Mouse (Mus musculus): ENCODE data around the gene Tmem212.
A peak's percentile ranks its signal among the peaks of the same experiment; 100 is the strongest.

Gene Tmem212

DNA sequence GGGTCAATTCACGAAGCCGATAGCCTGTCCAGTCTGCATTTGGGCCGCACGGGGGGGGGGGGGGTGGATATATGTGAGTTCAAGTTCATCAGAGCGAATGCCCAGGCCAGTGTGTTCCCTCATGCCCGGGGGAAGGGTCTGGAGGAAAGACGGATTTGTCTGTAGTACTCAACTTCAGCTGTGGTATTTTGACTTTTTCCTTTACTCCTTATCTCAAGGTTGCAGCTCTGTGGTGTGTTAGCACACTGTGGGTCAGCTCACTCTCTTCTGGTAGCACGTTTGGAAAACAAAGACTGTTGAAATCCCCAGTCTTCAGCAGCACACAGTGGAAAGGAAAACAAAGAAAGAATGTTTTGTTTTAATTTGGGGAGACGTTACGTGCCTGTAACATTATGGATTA is 2.0 kb upstream of the Tmem212 start:
- no peak for DNase-seq

DNA sequence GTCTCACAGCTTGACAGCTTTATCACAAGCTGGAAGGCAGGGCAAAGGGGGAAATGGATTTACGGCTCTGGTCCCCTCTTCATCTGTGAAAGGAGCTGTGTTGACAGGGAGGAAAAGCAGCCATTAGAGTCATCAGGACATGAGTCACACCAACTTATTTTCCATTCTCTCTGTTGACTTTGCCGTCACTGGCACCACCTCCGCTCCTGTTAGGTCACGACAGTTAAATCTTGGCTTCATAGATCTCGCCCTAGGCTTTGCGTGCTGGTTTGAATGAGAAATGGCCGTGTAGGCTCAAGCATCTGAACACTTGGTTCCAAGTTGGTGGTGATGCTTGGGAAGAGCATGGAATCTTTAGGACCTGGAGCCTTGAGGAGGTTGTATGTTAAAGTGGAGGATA is 9.6 kb downstream of the Tmem212 start:
- DNase-seq = peak; percentile 25

- no peak for DNase-seq
Observed at GRCm38 (mm10) chr3:27885585-27885984, 10.6 kb downstream of the Tmem212 start.

- DNase-seq = peak; percentile 66
Observed at GRCm38 (mm10) chr3:27881897-27882835, 14.0 kb downstream of the Tmem212 start.

- no peak for DNase-seq
Observed at GRCm38 (mm10) chr3:27878854-27879610, 17.1 kb downstream of the Tmem212 start.

DNA sequence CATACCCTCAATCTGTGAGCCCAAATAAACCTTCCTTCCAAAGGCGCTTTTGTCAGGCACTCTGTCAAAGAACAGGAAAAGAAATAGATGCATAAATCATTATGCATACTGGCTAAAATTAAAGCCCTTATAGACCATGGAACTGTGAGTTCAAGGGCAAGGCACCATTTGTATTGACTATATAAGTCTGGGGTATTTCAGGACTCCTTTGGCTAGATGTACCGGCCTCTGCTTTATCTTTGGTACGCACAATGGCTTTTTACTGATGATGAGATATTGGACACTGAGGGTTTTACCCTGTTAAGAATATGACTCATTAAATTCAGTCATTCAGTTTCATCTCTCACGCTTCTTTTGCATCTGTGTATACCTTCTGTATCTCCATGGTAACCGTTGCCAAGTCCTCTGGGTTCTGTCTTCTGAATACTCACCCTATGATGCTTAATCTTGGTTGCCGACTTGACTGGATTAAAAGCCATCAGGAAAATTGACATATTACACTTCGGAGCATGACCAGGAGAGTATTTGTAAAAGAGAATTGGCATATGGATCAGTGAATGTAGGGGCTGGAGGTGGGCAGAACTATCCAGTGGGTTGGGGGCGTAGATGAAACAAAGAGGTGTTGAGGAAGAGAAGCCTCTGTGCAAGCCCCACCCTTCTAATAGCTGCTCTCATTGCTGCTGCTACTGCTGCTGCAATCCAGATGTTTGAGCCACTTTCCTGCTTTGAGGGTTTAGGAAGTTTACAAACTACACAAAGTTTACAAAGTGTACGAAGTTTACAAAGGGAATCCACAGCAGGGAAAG is 22.7 kb downstream of the Tmem212 start:
- no peak for DNase-seq

DNA sequence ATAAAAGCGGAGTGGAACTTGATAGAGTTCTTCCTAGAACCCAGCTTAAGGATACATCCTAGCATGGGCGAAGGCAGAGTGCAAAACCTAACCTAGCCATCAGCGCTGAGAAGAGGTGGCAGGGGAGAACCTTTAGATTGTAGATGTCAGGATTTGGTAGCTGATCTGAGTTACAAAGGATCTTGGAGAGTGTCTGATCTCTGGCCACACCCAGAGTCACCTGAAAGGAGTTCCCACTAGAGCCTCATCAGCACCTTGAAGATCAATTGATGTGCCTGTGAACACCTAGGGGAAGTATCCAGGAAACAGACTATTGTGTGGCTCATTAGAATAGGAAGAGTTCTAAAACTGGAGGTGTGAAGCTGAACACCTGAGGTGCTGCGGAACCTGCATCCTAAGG is 23.7 kb downstream of the Tmem212 start:
- no peak for DNase-seq

DNA sequence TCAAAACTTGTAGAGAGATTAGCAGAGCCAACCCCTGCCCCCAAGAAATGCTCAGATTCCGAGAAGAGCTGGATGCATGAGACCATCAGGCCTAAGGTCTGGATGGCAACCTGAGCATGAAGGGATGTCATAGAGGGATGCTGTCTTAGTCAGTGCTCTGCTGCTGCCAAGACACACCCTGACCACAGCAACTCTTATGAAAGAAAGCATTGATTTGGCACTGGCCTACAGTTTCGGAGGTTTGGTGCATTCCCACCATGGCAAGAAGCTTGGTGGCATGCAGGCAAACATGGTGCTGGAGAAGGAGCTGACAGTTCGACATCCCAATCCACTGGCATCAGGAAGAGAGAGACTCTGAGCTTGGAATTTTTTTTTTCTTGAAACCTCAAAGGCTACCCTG is 24.3 kb downstream of the Tmem212 start:
- DNase-seq = no peak

- peak; percentile 76 for DNase-seq
Observed at GRCm38 (mm10) chr3:27871371-27871770, 24.8 kb downstream of the Tmem212 start.

DNA sequence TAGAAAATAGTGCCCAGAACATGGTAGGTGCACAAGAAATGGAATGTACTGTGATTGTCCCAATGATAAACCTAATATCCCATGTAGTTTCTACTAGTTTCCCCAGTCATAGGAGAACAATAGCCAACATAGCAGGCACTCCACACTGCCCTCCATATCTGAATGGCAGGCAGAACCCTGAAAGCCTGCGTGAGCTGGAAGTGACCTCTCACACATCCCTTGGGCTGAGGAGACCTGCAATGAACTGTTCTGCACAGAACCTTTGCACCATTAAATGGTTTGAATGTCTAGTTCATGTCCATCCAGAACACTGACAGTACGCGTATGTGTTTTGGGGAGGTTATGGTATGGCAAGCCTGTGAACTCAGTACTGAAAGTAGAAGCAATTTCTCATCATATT is 27.5 kb downstream of the Tmem212 start:
- no peak for DNase-seq

DNA sequence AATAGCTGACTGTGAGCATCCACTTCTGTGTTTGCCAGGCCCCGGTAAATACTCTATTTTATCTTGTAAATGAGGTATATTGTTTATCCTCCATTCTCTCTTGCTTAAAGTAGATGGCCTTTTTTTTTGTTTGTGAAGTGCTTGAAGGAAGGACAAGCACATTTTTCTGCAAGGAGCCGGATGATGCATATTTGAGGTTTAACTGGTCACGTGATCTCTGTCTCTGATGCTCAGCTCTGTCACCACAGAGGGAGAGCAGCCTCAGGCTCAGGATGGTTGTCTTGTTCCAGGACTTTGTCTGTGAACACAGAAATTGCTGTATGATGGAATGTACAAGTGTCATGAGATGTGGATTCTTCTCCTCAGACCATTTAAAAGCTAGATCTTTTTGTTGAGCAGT is 28.4 kb downstream of the Tmem212 start:
- DNase-seq = no peak

GRCm38 (mm10) chr3:27862821-27863740 is 33.1 kb downstream of the Tmem212 start:
- peak; percentile 91 for DNase-seq

GRCm38 (mm10) chr3:27861601-27862000 is 34.6 kb downstream of the Tmem212 start:
- DNase-seq = peak; percentile 59

- no peak for DNase-seq
Observed at GRCm38 (mm10) chr3:27861086-27861485, 35.1 kb downstream of the Tmem212 start.

DNA sequence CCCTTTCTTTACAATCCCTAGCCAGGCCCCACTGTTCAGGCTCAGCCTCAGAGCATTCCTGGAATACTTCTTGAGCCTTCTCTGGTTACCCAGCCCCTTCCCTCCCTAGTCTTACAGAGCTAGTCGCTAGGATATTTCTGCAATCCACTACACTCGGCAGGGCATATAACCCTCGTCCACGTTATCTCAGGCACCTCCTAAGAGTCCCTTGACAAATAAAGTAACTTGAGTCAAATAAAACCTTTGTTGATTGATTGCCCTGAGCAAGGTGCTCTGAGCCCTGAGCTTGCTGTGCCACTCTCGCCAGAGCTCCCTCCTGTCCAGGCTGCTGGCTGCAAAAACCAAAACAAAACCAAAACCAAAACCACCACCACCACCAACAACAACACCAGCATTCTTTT is 37.0 kb downstream of the Tmem212 start:
- DNase-seq = peak; percentile 26

DNA sequence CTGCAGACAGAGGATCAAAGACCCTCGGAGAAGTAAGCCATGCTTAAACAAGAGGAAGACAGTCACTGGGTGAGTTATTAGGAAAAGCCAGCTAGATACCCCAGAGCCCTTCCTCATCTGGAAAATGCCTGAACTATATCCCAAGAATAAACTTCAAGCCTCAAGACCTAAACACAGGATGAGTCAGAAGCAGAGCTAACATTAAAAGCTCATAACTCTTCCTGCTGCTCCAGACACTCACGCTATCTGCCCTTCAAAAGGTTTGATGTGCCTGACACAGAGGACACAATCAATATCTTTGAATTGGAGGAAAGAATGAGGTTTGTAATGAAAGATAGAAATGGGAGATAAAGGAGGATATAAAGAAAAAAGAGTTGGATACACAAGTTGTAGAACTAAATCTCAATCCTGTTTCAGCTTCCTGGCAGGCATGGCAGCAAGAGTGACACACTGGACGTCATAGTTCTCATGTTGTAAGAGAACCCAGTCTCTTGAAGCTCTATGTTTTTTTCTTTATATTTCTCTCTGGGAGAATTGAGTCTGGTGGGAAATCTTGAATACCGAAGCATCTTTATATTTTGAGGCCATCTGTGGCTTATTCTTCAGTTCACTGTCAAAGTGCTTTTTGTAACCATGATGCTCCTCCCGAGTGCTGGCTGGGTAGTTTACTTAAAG is 37.6 kb downstream of the Tmem212 start:
- no peak for DNase-seq

GRCm38 (mm10) chr3:27856288-27856687 is 39.9 kb downstream of the Tmem212 start:
- no peak for DNase-seq

GRCm38 (mm10) chr3:27854431-27855180 is 41.6 kb downstream of the Tmem212 start:
- no peak for DNase-seq

- no peak for DNase-seq
Observed at GRCm38 (mm10) chr3:27843266-27843665, 52.9 kb downstream of the Tmem212 start.

GRCm38 (mm10) chr3:27842856-27843255 is 53.3 kb downstream of the Tmem212 start:
- no peak for DNase-seq

GRCm38 (mm10) chr3:27840311-27840710 is 55.9 kb downstream of the Tmem212 start:
- DNase-seq = no peak
